Mouse (Mus musculus): ENCODE results near the gene Plch2.

- TF ChIP-seq POLR2A (IDR thresholded peaks at IDR 0.05; ENCODE audit: borderline replicate concordance, extremely low read depth, insufficient read depth, insufficient read length, poor library complexity, severe bottlenecking): no peak
- no peak for TF ChIP-seq CTCF (IDR thresholded peaks at IDR 0.05; ENCODE audit: borderline replicate concordance, extremely low read depth, insufficient read depth, insufficient read length)
These were observed 34.3 kb upstream of the Plch2 start for GRCm38 (mm10) chr4:155090688-155091449.

All from brain, embryonic 14.5 days (tissue).